Mouse (Mus musculus) ES-Bruce4 (cell line): ENCODE results near the gene Catsper2. TPM values are rescaled to one million over a fixed set of nuclear protein-coding genes. Genes with fewer than 3 reads are reported as not detected.

Source experiments
- H3K27ac ChIP-seq: 2 replicates; pipeline ENCODE4 v1.5.1; 2012; ENCODE audit warnings: low read length, inconsistent platforms; ENCODE audit not compliant: insufficient read depth
- H3K27me3 ChIP-seq: 2 replicates; pipeline ENCODE4 v1.6.1; 2012; ENCODE audit warnings: mild to moderate bottlenecking, low read length, inconsistent platforms; ENCODE audit not compliant: control insufficient read depth, poor library complexity, insufficient read depth, severe bottlenecking
- H3K36me3 ChIP-seq: 2 replicates; pipeline ENCODE4 v1.6.1; 2012; ENCODE audit warnings: inconsistent platforms, mild to moderate bottlenecking, low read length, moderate library complexity; ENCODE audit not compliant: control insufficient read depth, poor library complexity, insufficient read depth, severe bottlenecking
- H3K4me1 ChIP-seq: one replicate; pipeline ENCODE4 v1.8.1; 2011; ENCODE audit warnings: low read length; ENCODE audit not compliant: control insufficient read depth, insufficient read depth
- H3K4me3 ChIP-seq: 2 replicates; pipeline ENCODE4 v1.5.1; 2011; ENCODE audit warnings: low read depth, mild to moderate bottlenecking, low read length
- H3K9ac ChIP-seq: 2 replicates; pipeline ENCODE4 v1.6.1; 2012; ENCODE audit warnings: low read depth, mild to moderate bottlenecking, inconsistent platforms; ENCODE audit not compliant: poor library complexity, severe bottlenecking
- H3K9me3 ChIP-seq: replicated peaks from 2 replicates; pipeline ENCODE4 v1.6.1; 2012; ENCODE audit warnings: mild to moderate bottlenecking, low read length, inconsistent platforms; ENCODE audit not compliant: control insufficient read depth, poor library complexity, insufficient read depth, severe bottlenecking
- CTCF ChIP-seq: IDR thresholded peaks from one replicate; pipeline ENCODE4 v1.8.1; 2011; ENCODE audit warnings: low read depth, low read length
- EP300 ChIP-seq: IDR thresholded peaks from 2 replicates; pipeline ENCODE4 v1.6.1; 2011; ENCODE audit warnings: low read depth, low read length; ENCODE audit not compliant: insufficient read depth
- POLR2A ChIP-seq: IDR thresholded peaks from one replicate; pipeline ENCODE4 v1.8.1; 2011; ENCODE audit warnings: low read length; ENCODE audit not compliant: insufficient read depth
- polyA plus RNA-seq: library from polyadenylated mRNA; stranded (reverse); fragments of >200 nt; gene quantifications from 2 replicates; pipeline ENCODE4 v1.2.4, GENCODE M21; 2011; ENCODE audit warnings: low read depth; ENCODE audit not compliant: missing spikeins, insufficient read depth, insufficient read length

The Catsper2 gene
- polyA plus RNA-seq, 1 experiment: 1.9 TPM

DNA sequence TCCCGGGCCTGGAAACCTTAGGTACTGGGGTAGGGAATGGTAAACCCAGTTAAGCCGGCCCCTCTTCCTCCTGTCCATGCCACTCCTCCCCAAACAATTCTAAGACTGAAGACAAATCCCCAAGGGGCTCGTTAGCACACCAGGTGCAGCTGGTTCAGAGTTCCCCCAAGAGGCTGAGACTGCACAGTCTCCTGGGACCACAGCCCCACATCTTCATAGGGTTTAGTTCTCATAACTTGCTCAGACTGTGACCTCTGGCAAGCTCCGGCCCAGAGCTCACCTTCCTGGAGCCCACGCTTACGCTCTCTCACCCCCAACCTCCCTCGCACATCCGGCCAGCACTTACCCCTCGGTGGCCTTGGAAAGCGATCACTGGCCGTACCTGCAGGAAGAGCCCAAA lies 28.2 kb upstream of the Catsper2 start:
- Histone ChIP-seq H3K4me3 (peak overlapping the region; percentile 81), H3K9me3 (no peaks in the 10 kb centered on the region), H3K9ac (peak overlapping the region; percentile 58), H3K36me3 (peaks cover 24% of the 10 kb centered on the region), H3K27me3 (no peaks in the 10 kb centered on the region), H3K27ac (no peak overlapping the region), H3K4me1 (no peaks in the 10 kb centered on the region)
- TF ChIP-seq EP300 (no peak), POLR2A (no peak), CTCF (no peak)

DNA sequence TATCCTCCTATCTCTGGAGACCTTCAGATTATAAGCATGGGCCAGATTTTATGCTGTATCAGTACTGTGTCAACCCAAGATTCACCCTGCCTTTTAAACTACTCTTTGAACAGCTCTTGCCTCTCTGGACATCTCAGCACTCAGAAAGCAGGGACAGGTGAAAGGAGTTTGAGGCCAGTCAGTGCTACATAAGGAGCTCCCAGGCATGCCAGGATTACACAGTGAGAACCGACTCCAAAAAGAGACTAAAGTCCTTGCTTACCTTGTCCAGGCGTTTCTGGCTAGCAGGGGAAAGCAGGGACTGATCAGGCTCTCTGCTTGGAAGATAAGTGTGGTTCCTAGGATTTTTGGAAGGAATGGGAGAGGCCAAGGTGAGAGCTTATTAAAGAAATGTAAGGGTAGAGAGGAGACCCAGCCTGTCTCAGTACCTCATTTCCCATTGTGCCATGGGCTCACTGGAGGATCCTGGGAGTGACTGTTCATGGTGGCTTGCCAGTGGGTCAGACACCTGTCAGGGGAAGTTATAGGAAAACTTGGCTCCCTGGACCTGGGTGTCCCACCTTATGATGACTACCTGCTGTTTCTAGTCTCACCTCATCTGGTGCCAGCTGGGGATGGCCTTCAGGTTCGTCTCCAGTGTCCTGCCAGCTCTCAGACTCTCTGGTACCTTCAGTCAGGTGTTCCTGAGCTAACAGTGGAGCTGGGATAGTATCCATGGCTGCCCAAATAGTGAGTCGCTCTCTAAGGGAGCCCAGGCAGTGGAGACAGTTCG lies 27.4 kb upstream of the Catsper2 start:
- Histone ChIP-seq H3K9ac (no peak overlapping the region), H3K27ac (no peak overlapping the region), H3K4me1 (no peaks in the 10 kb centered on the region), H3K27me3 (no peaks in the 10 kb centered on the region), H3K4me3 (no peak overlapping the region), H3K36me3 (peaks cover 28% of the 10 kb centered on the region), H3K9me3 (no peaks in the 10 kb centered on the region)
- TF ChIP-seq POLR2A (no peak), EP300 (no peak), CTCF (no peak)

DNA sequence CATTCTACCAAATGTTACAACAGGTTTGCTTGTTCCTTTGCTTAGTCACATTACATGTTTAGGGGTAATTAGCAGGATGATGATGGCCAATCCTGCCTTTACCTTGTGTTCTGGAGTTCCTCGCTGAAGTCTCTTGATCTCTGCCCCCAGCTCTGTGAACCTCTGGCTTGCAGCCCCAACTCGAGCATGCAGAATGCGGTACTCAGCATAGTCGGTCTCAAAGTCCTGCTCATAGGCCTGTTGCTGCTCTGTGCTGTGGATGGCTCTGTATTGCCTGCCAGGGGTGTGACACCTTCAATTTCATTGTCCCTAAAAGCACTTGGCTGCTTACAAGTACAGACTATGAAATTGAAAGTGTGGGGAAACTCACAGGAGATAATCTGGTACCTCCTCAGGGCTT lies 26.2 kb upstream of the Catsper2 start:
- H3K36me3 ChIP-seq: peaks cover 39% of the 10 kb centered on the region
- H3K4me1 ChIP-seq: no peaks in the 10 kb centered on the region
- no peak overlapping the region for H3K4me3 ChIP-seq
- no peaks in the 10 kb centered on the region for H3K27me3 ChIP-seq
- no peak overlapping the region for H3K9ac ChIP-seq
- H3K27ac ChIP-seq: no peak overlapping the region
- TF ChIP-seq POLR2A (no peak), EP300 (no peak), CTCF (no peak)
- no peaks in the 10 kb centered on the region for H3K9me3 ChIP-seq

DNA sequence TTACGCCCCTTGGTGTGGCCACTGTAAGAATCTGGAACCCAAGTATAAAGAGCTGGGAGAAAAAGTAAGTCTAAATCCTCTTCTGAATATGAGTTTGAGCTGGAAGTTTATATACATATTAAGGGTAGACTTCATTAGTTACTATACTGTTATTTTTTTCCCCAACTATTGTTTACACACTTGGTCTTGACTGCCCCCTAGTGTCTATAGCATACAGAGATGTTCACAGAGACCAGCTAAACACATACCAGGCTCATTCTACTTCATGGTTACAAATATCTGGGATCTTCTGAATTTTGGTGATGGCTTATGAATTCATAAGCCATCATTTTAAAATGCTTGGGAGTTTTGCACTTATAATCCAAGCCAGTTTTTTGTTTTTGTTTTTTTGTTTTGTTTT lies 21.3 kb upstream of the Catsper2 start:
- Histone ChIP-seq H3K4me3 (no peak overlapping the region), H3K27ac (no peak overlapping the region), H3K9me3 (no peaks in the 10 kb centered on the region), H3K36me3 (peaks cover 83% of the 10 kb centered on the region), H3K27me3 (no peaks in the 10 kb centered on the region), H3K9ac (no peak overlapping the region), H3K4me1 (no peaks in the 10 kb centered on the region)
- TF ChIP-seq POLR2A (no peak), CTCF (no peak), EP300 (no peak)

- H3K27ac ChIP-seq: no peak overlapping the region
- peaks cover 82% of the 10 kb centered on the region for H3K36me3 ChIP-seq
- no peaks in the 10 kb centered on the region for H3K9me3 ChIP-seq
- no peak overlapping the region for H3K4me3 ChIP-seq
- H3K27me3 ChIP-seq: no peaks in the 10 kb centered on the region
- no peak overlapping the region for H3K9ac ChIP-seq
- no peaks in the 10 kb centered on the region for H3K4me1 ChIP-seq
- TF ChIP-seq CTCF (no peak), EP300 (no peak), POLR2A (no peak)
Measured at GRCm38 (mm10) chr2:121425890-121426289, 12.3 kb upstream of the Catsper2 start.

DNA sequence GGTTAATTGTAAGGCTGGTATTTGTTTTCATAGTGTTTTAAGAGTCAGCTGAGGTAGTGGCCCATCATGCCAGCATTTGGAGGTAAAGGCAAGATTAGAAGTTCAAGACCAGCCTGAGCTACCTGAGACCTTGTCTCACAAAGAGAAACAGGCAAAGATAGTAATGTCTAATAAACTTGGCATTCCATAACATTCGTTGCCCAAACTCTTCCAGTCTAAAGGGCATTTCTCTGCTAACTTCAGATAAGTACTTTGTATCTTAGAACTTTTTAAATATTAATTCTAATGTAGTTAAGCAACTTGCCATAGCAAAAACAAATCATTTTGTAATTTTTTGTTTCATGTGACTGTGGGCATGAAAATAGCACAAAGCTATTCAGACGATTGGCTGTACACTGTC lies 9.6 kb upstream of the Catsper2 start:
- no peak overlapping the region for H3K9ac ChIP-seq

More for the DNA sequence above, 9.6 kb upstream of the Catsper2 start:
- TF ChIP-seq EP300 (no peak), CTCF (no peak), POLR2A (no peak)
- no peak overlapping the region for H3K27ac ChIP-seq
- H3K36me3 ChIP-seq: peaks cover 74% of the 10 kb centered on the region
- H3K4me3 ChIP-seq: no peak overlapping the region
- no peaks in the 10 kb centered on the region for H3K9me3 ChIP-seq
- H3K4me1 ChIP-seq: no peaks in the 10 kb centered on the region
- no peaks in the 10 kb centered on the region for H3K27me3 ChIP-seq
